Mouse (Mus musculus): Measurements from ENCODE around the gene Pwwp2a. TPM values are rescaled to one million over a fixed set of nuclear protein-coding genes. Genes with fewer than 3 reads are reported as not detected.

Pwwp2a gene
- polyA plus RNA-seq, 1 experiment from 2014 or later, result 30.1 TPM

GRCm38 (mm10) chr11:43700291-43700690 is 18.5 kb downstream of the Pwwp2a start:
- Histone ChIP-seq H3K36me3 (ENCODE audit: control insufficient read depth, insufficient read depth, low read length) (peaks cover 15% of the 10 kb centered on the region), H3K4me1 (ENCODE audit: control insufficient read depth, insufficient read depth, low read length) (no peaks in the 10 kb centered on the region)
- 87% methylated on average over 3 of the region's 3 CpGs for WGBS (ENCODE audit: insufficient replicate concordance)

GRCm38 (mm10) chr11:43703552-43703951 is 21.8 kb downstream of the Pwwp2a start:
- Histone ChIP-seq H3K27me3 (ENCODE audit: control insufficient read depth, insufficient read depth, low read length) (no peaks in the 10 kb centered on the region), H3K9me3 (replicated peaks; ENCODE audit: control insufficient read depth, low read length) (no peaks in the 10 kb centered on the region), H3K9ac (ENCODE audit: low read depth, low read length) (no peak overlapping the region), H3K36me3 (ENCODE audit: control insufficient read depth, insufficient read depth, low read length) (peaks cover 12% of the 10 kb centered on the region), H3K27ac (ENCODE audit: low read depth, low read length) (no peak overlapping the region), H3K4me2 (no peak overlapping the region), H3K4me1 (ENCODE audit: control insufficient read depth, insufficient read depth, low read length) (0 out of 2 replicates have a peak, but pooled peaks cover 3% of the 10 kb centered on the region), H3K4me3 (ENCODE audit: low read depth, low read length) (no peak overlapping the region)
- whole genome bisulfite sequencing (ENCODE audit: insufficient replicate concordance), result 87% methylated on average over 1 of the region's 1 CpGs
- ATAC-seq (replicated peaks; ENCODE audit: insufficient number of reproducible peaks, low FRiP score, low TSS enrichment), result no peak

More at GRCm38 (mm10) chr11:43700291-43700690, 18.5 kb downstream of the Pwwp2a start:
- Histone ChIP-seq H3K4me3 (ENCODE audit: low read depth, low read length) (no peak overlapping the region), H3K9ac (ENCODE audit: low read depth, low read length) (no peak overlapping the region), H3K27me3 (ENCODE audit: control insufficient read depth, insufficient read depth, low read length) (no peaks in the 10 kb centered on the region), H3K4me2 (no peak overlapping the region), H3K27ac (ENCODE audit: low read depth, low read length) (no peak overlapping the region), H3K9me3 (replicated peaks; ENCODE audit: control insufficient read depth, low read length) (no peaks in the 10 kb centered on the region)
- ATAC-seq (replicated peaks; ENCODE audit: insufficient number of reproducible peaks, low FRiP score, low TSS enrichment), result no peak

DNA sequence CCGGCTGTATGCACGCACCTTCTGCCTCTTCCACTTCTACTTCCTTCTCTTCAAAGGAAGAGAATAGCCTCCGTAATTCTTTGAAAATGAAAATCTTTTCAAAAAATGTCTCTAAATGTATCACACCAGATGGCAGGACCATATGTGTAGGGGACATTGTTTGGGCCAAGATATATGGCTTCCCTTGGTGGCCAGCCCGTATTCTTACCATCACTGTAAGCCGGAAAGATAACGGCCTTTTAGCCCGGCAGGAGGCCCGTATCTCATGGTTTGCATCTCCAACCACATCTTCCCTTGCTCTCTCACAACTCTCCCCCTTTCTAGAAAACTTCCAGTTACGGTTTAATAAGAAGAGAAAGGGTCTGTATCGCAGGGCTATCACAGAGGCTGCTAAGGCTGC is 24.0 kb downstream of the Pwwp2a start:
- 0 out of 2 replicates have a peak, but pooled peaks cover 3% of the 10 kb centered on the region for H3K4me1 ChIP-seq (ENCODE audit: control insufficient read depth, insufficient read depth, low read length)
- no peak overlapping the region for H3K9ac ChIP-seq (ENCODE audit: low read depth, low read length)
- no peak overlapping the region for H3K27ac ChIP-seq (ENCODE audit: low read depth, low read length)
- H3K36me3 ChIP-seq (ENCODE audit: control insufficient read depth, insufficient read depth, low read length), result peaks cover 9% of the 10 kb centered on the region; the same call in 1 of the 2 replicates
- no peak for ATAC-seq (replicated peaks; ENCODE audit: insufficient number of reproducible peaks, low FRiP score, low TSS enrichment)
- no peaks in the 10 kb centered on the region for H3K9me3 ChIP-seq (replicated peaks; ENCODE audit: control insufficient read depth, low read length)
- H3K27me3 ChIP-seq (ENCODE audit: control insufficient read depth, insufficient read depth, low read length), result no peaks in the 10 kb centered on the region
- 90% methylated on average over 10 of the region's 10 CpGs for WGBS (ENCODE audit: insufficient replicate concordance)
- no peak overlapping the region for H3K4me2 ChIP-seq
- H3K4me3 ChIP-seq (ENCODE audit: low read depth, low read length), result no peak overlapping the region

GRCm38 (mm10) chr11:43708409-43708808 is 26.6 kb downstream of the Pwwp2a start:
- no peak for ATAC-seq (replicated peaks; ENCODE audit: insufficient number of reproducible peaks, low FRiP score, low TSS enrichment)
- Histone ChIP-seq H3K9me3 (replicated peaks; ENCODE audit: control insufficient read depth, low read length) (no peaks in the 10 kb centered on the region), H3K4me2 (no peak overlapping the region), H3K9ac (ENCODE audit: low read depth, low read length) (no peak overlapping the region), H3K36me3 (ENCODE audit: control insufficient read depth, insufficient read depth, low read length) (peaks cover 5% of the 10 kb centered on the region; the same call in 1 of the 2 replicates), H3K27ac (ENCODE audit: low read depth, low read length) (no peak overlapping the region), H3K4me3 (ENCODE audit: low read depth, low read length) (no peak overlapping the region), H3K27me3 (ENCODE audit: control insufficient read depth, insufficient read depth, low read length) (no peaks in the 10 kb centered on the region), H3K4me1 (ENCODE audit: control insufficient read depth, insufficient read depth, low read length) (0 out of 2 replicates have a peak, but pooled peaks cover 3% of the 10 kb centered on the region)
- WGBS (ENCODE audit: insufficient replicate concordance), result 63% methylated on average over 2 of the region's 2 CpGs

- H3K4me2 ChIP-seq, result no peak overlapping the region
- H3K27me3 ChIP-seq (ENCODE audit: control insufficient read depth, insufficient read depth, low read length), result no peaks in the 10 kb centered on the region
- H3K9me3 ChIP-seq (replicated peaks; ENCODE audit: control insufficient read depth, low read length), result no peaks in the 10 kb centered on the region
- WGBS (ENCODE audit: insufficient replicate concordance), result 87% methylated on average over 4 of the region's 4 CpGs
- ATAC-seq (replicated peaks; ENCODE audit: insufficient number of reproducible peaks, low FRiP score, low TSS enrichment), result no peak
- H3K27ac ChIP-seq (ENCODE audit: low read depth, low read length), result no peak overlapping the region
- H3K36me3 ChIP-seq (ENCODE audit: control insufficient read depth, insufficient read depth, low read length), result peaks cover 4% of the 10 kb centered on the region
- no peak overlapping the region for H3K4me3 ChIP-seq (ENCODE audit: low read depth, low read length)
- H3K4me1 ChIP-seq (ENCODE audit: control insufficient read depth, insufficient read depth, low read length), result 0 out of 2 replicates have a peak, but pooled peaks cover 3% of the 10 kb centered on the region
- no peak overlapping the region for H3K9ac ChIP-seq (ENCODE audit: low read depth, low read length)
These were observed 30.4 kb downstream of the Pwwp2a start for GRCm38 (mm10) chr11:43712178-43712577.

GRCm38 (mm10) chr11:43723411-43723810 is 41.6 kb downstream of the Pwwp2a start:
- H3K36me3 ChIP-seq (ENCODE audit: control insufficient read depth, insufficient read depth, low read length), result peaks cover 2% of the 10 kb centered on the region; the same call in 1 of the 2 replicates
- no peak for ATAC-seq (replicated peaks; ENCODE audit: insufficient number of reproducible peaks, low FRiP score, low TSS enrichment)
- no peak overlapping the region for H3K27ac ChIP-seq (ENCODE audit: low read depth, low read length)
- H3K4me3 ChIP-seq (ENCODE audit: low read depth, low read length), result no peak overlapping the region
- H3K9ac ChIP-seq (ENCODE audit: low read depth, low read length), result no peak overlapping the region
- H3K4me2 ChIP-seq, result no peak overlapping the region
- 85% methylated on average over 3 of the region's 3 CpGs for WGBS (ENCODE audit: insufficient replicate concordance)
- peaks cover 5% of the 10 kb centered on the region; the same call in 1 of the 2 replicates for H3K4me1 ChIP-seq (ENCODE audit: control insufficient read depth, insufficient read depth, low read length)
- H3K9me3 ChIP-seq (replicated peaks; ENCODE audit: control insufficient read depth, low read length), result no peaks in the 10 kb centered on the region
- no peaks in the 10 kb centered on the region for H3K27me3 ChIP-seq (ENCODE audit: control insufficient read depth, insufficient read depth, low read length)

- H3K27me3 ChIP-seq (ENCODE audit: control insufficient read depth, insufficient read depth, low read length), result no peaks in the 10 kb centered on the region
- ATAC-seq (replicated peaks; ENCODE audit: insufficient number of reproducible peaks, low FRiP score, low TSS enrichment), result no peak
- no peaks in the 10 kb centered on the region for H3K4me1 ChIP-seq (ENCODE audit: control insufficient read depth, insufficient read depth, low read length)
- H3K27ac ChIP-seq (ENCODE audit: low read depth, low read length), result no peak overlapping the region
- WGBS (ENCODE audit: insufficient replicate concordance), result 59% methylated on average over 7 of the region's 7 CpGs
- no peaks in the 10 kb centered on the region for H3K9me3 ChIP-seq (replicated peaks; ENCODE audit: control insufficient read depth, low read length)
- peaks cover 6% of the 10 kb centered on the region; the same call in 1 of the 2 replicates for H3K36me3 ChIP-seq (ENCODE audit: control insufficient read depth, insufficient read depth, low read length)
- no peak overlapping the region for H3K4me2 ChIP-seq
- H3K9ac ChIP-seq (ENCODE audit: low read depth, low read length), result no peak overlapping the region
- no peak overlapping the region for H3K4me3 ChIP-seq (ENCODE audit: low read depth, low read length)
These were observed 46.0 kb downstream of the Pwwp2a start for GRCm38 (mm10) chr11:43727796-43728195.

DNA sequence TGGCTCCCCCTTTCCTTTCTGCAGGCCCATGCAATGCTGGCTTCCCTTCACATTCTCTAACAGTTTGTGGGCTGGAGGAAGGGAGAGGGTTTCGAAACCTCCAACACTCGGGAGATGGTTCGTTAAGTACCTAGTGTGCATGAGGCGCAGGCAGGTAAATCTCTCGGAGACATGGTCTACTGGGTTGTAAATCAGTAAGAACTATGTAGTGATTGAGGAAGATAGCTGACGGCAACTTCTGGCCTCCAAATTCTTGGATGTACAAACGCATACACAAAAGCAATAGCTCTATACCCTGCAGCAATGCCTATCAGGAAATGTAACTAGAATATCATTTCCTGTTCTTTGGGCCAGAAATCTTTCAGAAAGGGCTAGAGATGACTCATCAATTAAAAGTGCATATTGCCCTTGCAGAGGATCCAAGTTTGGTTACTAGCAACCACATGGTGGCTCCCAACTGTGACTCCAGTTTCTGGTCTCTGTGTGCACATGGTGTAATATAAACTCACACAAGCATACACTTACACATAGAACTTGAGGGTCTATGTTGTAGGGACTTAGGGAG is 47.0 kb downstream of the Pwwp2a start:
- ATAC-seq (replicated peaks; ENCODE audit: insufficient number of reproducible peaks, low FRiP score, low TSS enrichment), result no peak
- Histone ChIP-seq H3K9ac (ENCODE audit: low read depth, low read length) (no peak overlapping the region), H3K4me2 (no peak overlapping the region), H3K27me3 (ENCODE audit: control insufficient read depth, insufficient read depth, low read length) (no peaks in the 10 kb centered on the region), H3K36me3 (ENCODE audit: control insufficient read depth, insufficient read depth, low read length) (peaks cover 9% of the 10 kb centered on the region; the same call in 1 of the 2 replicates), H3K4me3 (ENCODE audit: low read depth, low read length) (no peak overlapping the region), H3K27ac (ENCODE audit: low read depth, low read length) (no peak overlapping the region), H3K9me3 (replicated peaks; ENCODE audit: control insufficient read depth, low read length) (no peaks in the 10 kb centered on the region), H3K4me1 (ENCODE audit: control insufficient read depth, insufficient read depth, low read length) (no peaks in the 10 kb centered on the region)
- 84% methylated on average over 7 of the region's 7 CpGs for WGBS (ENCODE audit: insufficient replicate concordance)
